Mouse (Mus musculus) embryonic fibroblast, embryonic 13.5 days (primary cell): Measurements from ENCODE around the gene Gng2.

Source experiments
- CTCF ChIP-seq: IDR thresholded peaks from 2 replicates; pipeline ENCODE4 v1.5.1; 2011; ENCODE audit warnings: mild to moderate bottlenecking, control low read depth, low read length, moderate library complexity, borderline replicate concordance; ENCODE audit not compliant: insufficient read depth
- POLR2A ChIP-seq: IDR thresholded peaks from 2 replicates; pipeline ENCODE4 v1.6.1; 2011; ENCODE audit warnings: low read depth, mild to moderate bottlenecking, control low read depth, low read length, moderate library complexity

DNA sequence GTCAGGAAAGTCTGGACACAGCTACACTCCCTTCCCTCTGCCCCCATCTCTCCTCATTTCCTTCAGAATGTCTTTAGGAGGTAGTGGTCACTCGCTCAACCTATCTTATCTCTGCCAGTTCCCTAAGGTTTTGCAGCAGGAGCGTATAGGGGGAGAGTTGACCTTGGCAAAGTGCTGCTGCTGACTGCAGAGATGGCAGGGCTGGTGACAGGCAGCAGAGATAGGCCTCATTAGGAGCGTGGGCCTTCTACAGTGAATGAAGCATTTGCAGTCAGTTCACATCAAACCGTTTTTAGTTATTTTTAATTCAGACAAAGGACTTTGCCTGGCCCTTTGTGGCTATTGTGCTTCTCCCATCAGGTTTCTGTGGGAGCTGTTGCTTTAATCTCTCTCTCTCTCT lies 35.1 kb downstream of the Gng2 start:
- TF ChIP-seq POLR2A (no peak), CTCF (no peak)
